In the genomic region with DNA sequence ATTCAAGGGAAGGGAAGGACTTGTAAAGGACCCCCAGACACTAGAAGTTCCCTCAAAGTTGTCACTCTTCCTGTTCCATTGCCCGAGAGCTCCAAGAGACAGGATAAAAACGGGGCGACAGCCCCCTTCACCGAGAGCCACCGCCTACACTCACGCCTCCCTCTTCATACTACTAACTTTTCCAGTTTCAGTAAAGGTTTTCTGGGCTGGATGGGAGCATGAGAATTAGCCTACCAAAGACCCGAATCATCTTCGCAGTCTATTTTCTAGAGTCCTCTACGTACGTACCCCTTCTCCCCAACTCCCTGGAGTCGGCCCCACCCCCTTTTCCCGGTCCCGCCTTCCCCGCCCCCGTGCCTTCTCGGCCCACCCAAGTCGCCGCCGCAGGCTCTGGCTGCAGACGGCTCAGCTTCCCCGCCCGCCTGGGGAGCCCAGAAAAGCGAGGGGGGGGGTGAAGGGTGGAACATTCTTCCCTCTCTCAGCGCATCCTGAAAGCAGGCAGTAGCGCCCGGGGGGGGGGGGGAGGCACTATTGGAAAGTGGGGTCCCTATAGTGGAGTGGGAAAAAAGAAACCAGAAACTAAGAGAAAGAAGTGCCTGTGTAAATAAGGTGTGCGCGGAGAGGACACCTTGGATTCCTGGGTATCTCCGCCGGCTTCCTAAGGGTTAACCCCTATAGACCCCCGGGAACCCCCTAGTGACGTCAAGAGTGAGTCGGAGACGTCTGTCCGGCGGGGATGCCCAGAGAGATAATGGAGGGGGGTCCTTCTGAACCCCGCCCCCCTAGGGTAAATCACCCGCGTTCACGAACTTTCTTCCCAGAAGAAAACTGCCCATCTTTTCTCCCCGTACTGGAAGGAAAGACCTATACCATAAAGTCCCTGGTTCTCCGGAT, we compare ENCODE assay signal across 8 mouse cellular contexts. TPM values are rescaled to one million over a fixed set of nuclear protein-coding genes. Genes with fewer than 3 reads are reported as not detected.
DNase-seq lines count a peak whose midpoint lies in the region; ATAC-seq lines count a peak whose summit lies in the region.

No protein-coding gene starts in this region.

- peaks cover 23% of the 10 kb centered on the region for H3K27me3 ChIP-seq in embryonic facial prominence, embryonic 10.5 days (replicated peaks; ENCODE audit: low read depth, poor library complexity, severe bottlenecking)
- peaks cover 37% of the 10 kb centered on the region for H3K27me3 ChIP-seq in neural tube, embryonic 13.5 days

- H3K36me3 ChIP-seq in embryonic facial prominence, embryonic 10.5 days (replicated peaks): peaks cover 35% of the 10 kb centered on the region
- no peaks in the 10 kb centered on the region for H3K36me3 ChIP-seq in neural tube, embryonic 13.5 days

- peaks cover 45% of the 10 kb centered on the region for H3K4me1 ChIP-seq in embryonic facial prominence, embryonic 10.5 days
- peaks cover 37% of the 10 kb centered on the region for H3K4me1 ChIP-seq in neural tube, embryonic 13.5 days (replicated peaks)

- H3K27ac ChIP-seq in embryonic facial prominence, embryonic 10.5 days (replicated peaks): peak overlapping the region; percentile 96
- H3K27ac ChIP-seq in neural tube, embryonic 13.5 days (replicated peaks): peak overlapping the region; percentile 59

- H3K4me2 ChIP-seq in neural tube, embryonic 13.5 days: peak overlapping the region; percentile 60

- DNase-seq in ovary, postnatal 36 days (ENCODE audit: low spot score): peak; percentile 59
- no peak for DNase-seq in ovary, postnatal 10 days (ENCODE audit: low spot score)
- peak; percentile 93 for DNase-seq in embryonic facial prominence, embryonic 10.5 days (ENCODE audit: low spot score)
- DNase-seq in heart, postnatal 10 days: peak; percentile 66 to 69
- DNase-seq in liver: peak; percentile 69
- no peak for DNase-seq in spleen, adult 12 weeks (ENCODE audit: low spot score)
- DNase-seq in right cerebral cortex, postnatal 25 days: no peak

- WGBS in embryonic facial prominence, embryonic 10.5 days: under 1% methylated on average over 42 of the region's 42 CpGs
- WGBS in neural tube, embryonic 13.5 days: under 1% methylated on average over 42 of the region's 42 CpGs

- intact Hi-C loops in heart, postnatal 10 days (cut with DNase I): no loop called here

- H3K9me3 ChIP-seq in embryonic facial prominence, embryonic 10.5 days: no peaks in the 10 kb centered on the region
- H3K9me3 ChIP-seq in neural tube, embryonic 13.5 days: no peaks in the 10 kb centered on the region

- peak; percentile 40 for ATAC-seq in neural tube, embryonic 13.5 days (ENCODE audit: low read depth)

- peak overlapping the region; percentile 59 for H3K9ac ChIP-seq in neural tube, embryonic 13.5 days

- peak overlapping the region; percentile 72 for H3K4me3 ChIP-seq in embryonic facial prominence, embryonic 10.5 days
- peak overlapping the region; percentile 36 for H3K4me3 ChIP-seq in neural tube, embryonic 13.5 days

RNA-seq across cellular contexts. Expression of gene Gli1, which starts 1.8 kb away (rescaled TPM):
- polyA plus RNA-seq in embryonic facial prominence, embryonic 10.5 days (2016; fragmentation: Nextera tagmentation; extraction: Ambion mirVana): 11.4 and 13.0 TPM in 2 replicates
- 1 to 10 TPM; 2.1 to 2.5 TPM for total RNA-seq in heart, postnatal 10 days (2021)
- polyA plus RNA-seq in neural tube, embryonic 13.5 days (2015; fragmentation: Nextera tagmentation; extraction: Ambion mirVana): 2.2 and 2.9 TPM in 2 replicates

RNA-seq across cellular contexts. Expression of gene Inhbe, which starts 14.3 kb away (rescaled TPM):
- polyA plus RNA-seq in embryonic facial prominence, embryonic 10.5 days (2016; fragmentation: Nextera tagmentation; extraction: Ambion mirVana): 0.04 TPM in 1 of 2 replicates, not detected in the other
- total RNA-seq in heart, postnatal 10 days (2021): not detected
- polyA plus RNA-seq in neural tube, embryonic 13.5 days (2015; fragmentation: Nextera tagmentation; extraction: Ambion mirVana): not detected in 2 replicates

RNA-seq across cellular contexts. Expression of gene Arhgap9, which starts 18.2 kb away (rescaled TPM):
- polyA plus RNA-seq in embryonic facial prominence, embryonic 10.5 days (2016; fragmentation: Nextera tagmentation; extraction: Ambion mirVana): 2.0 and 2.1 TPM in 2 replicates
- total RNA-seq in heart, postnatal 10 days (2021): 1 to 10 TPM; 3.3 to 4.1 TPM
- 1.0 and 1.4 TPM in 2 replicates for polyA plus RNA-seq in neural tube, embryonic 13.5 days (2015; fragmentation: Nextera tagmentation; extraction: Ambion mirVana)

RNA-seq across cellular contexts. Expression of gene Mars, which starts 28.3 kb away (rescaled TPM):
- polyA plus RNA-seq in embryonic facial prominence, embryonic 10.5 days (2016; fragmentation: Nextera tagmentation; extraction: Ambion mirVana): 160 and 175 TPM in 2 replicates
- total RNA-seq in heart, postnatal 10 days (2021): 10 to 100 TPM; 42.0 to 43.9 TPM
- polyA plus RNA-seq in neural tube, embryonic 13.5 days (2015; fragmentation: Nextera tagmentation; extraction: Ambion mirVana): 103 and 110 TPM in 2 replicates

RNA-seq across cellular contexts. Expression of gene Inhbc, which starts 30.3 kb away (rescaled TPM):
- polyA plus RNA-seq in embryonic facial prominence, embryonic 10.5 days (2016; fragmentation: Nextera tagmentation; extraction: Ambion mirVana): 0.09 and 0.10 TPM in 2 replicates
- total RNA-seq in heart, postnatal 10 days (2021): not detected
- polyA plus RNA-seq in neural tube, embryonic 13.5 days (2015; fragmentation: Nextera tagmentation; extraction: Ambion mirVana): not detected in 2 replicates

Comparison
In these comparisons a context has a peak if more than half of its experiments do, and no peak if none do; other contexts are left out.
1. DNase-seq: peak in ovary, postnatal 36 days (single experiment), embryonic facial prominence, embryonic 10.5 days (single experiment), heart, postnatal 10 days (2 of 2) and liver (single experiment); none in ovary, postnatal 10 days (single experiment), spleen, adult 12 weeks (single experiment) and right cerebral cortex, postnatal 25 days (single experiment).